Comparison of ENCODE assay signal across 20 mouse cellular contexts in the genomic region with DNA sequence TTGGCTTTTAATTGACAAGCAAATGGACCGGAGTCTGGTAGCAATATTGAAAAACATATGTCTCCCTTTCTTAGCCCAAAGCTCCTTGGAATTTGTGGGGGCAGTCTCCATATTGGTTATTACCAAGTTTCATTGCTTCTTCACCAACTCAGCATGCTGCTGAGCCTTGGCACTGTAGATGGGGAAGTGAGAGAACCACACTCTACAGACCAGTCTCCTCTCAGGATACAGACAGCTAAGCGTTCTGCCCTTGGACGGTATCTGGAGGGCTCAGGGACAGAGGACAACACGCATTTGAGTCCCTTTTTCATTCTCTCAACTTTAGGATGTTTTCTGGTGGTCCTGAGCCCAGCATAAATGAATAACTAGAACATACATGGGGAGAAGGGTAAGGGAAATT.
"Had no signal": no experiment of that assay in that cellular context is flagged by ENCODE, and none has a peak within 500 bp of the region (broad histone marks: within the 10 kb centered on the region; RNA-seq: fewer than 3 reads in every experiment).

No protein-coding gene starts in this region.

- H3K27ac ChIP-seq: limb, embryonic 10.5 days; limb, embryonic 13.5 days; liver, embryonic 12.5 days; liver, embryonic 15.5 days; lung, embryonic 15.5 days; neural tube, embryonic 12.5 days; neural tube, embryonic 15.5 days had no signal

- H3K36me3 ChIP-seq: limb, embryonic 10.5 days; limb, embryonic 13.5 days; liver, embryonic 12.5 days; liver, embryonic 15.5 days; lung, embryonic 15.5 days; neural tube, embryonic 12.5 days; neural tube, embryonic 15.5 days had no signal

- H3K27me3 ChIP-seq: lung, embryonic 15.5 days; neural tube, embryonic 12.5 days; neural tube, embryonic 15.5 days had no signal

- H3K4me3 ChIP-seq: limb, embryonic 10.5 days; limb, embryonic 13.5 days; liver, embryonic 12.5 days; liver, embryonic 15.5 days; lung, embryonic 15.5 days; neural tube, embryonic 12.5 days; neural tube, embryonic 15.5 days had no signal

- DNase-seq: kidney, adult 9 months; kidney, postnatal 14 days; kidney, postnatal 4 days; liver; lung, adult 18-20 months; lung, postnatal 10 days; lung, postnatal 36 days; midbrain, embryonic 14.5 days; right cerebral cortex, adult 18-20 months; right cerebral cortex, postnatal 14 days; spleen, adult 18-20 months; thymus, adult 18-20 months; thymus, postnatal 4 days had no signal
